ENCODE assay signal across 8 mouse cellular contexts in the genomic region with DNA sequence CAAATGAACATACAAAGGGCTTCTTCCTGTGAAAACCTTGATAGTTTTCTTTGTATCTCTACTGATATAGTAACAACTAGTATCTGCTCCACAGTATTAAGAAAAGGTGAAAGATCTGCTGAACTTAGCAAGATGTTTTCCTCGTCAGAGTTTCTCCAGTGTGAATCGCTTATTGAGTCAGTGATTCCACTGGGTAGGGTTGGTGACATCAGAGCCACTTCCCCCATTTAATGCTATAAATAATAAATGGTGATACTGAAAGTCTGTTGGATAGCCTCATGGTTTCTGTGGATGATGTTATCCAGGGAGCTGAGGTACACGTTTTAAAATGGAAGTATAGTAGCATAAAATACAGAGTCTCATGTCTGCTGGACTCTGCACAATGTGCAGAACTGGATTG. TPM values are rescaled to one million over a fixed set of nuclear protein-coding genes. Genes with fewer than 3 reads are reported as not detected.
A peak's percentile ranks its signal among the peaks of the same experiment; 100 is the strongest.
DNase-seq lines count a peak whose midpoint lies in the region; ATAC-seq and TF ChIP-seq lines count a peak whose summit lies in the region.

No protein-coding gene starts in this region.

- H3K4me2 ChIP-seq in forebrain, embryonic 13.5 days, result peak overlapping the region; percentile 88
- H3K4me2 ChIP-seq in liver, embryonic 14.5 days (ENCODE audit: low read depth), result peak overlapping the region; percentile 98

- peak overlapping the region; percentile 95 for H3K4me3 ChIP-seq in forebrain, embryonic 13.5 days
- peak overlapping the region; percentile 89 to 100 for H3K4me3 ChIP-seq in liver, embryonic 14.5 days (ENCODE audit: insufficient read depth in 1 of 2, low read depth in 2 of 2, low read length in 2 of 2)

- TF ChIP-seq EP300 in liver, embryonic 14.5 days (IDR thresholded peaks at IDR 0.05; ENCODE audit: low read depth), result no peak

- peak overlapping the region; percentile 97 for H3K9ac ChIP-seq in forebrain, embryonic 13.5 days
- H3K9ac ChIP-seq in liver, embryonic 14.5 days (replicated peaks), result peak overlapping the region; percentile 99

- 51% methylated on average over 3 of the region's 3 CpGs for WGBS in forebrain, embryonic 13.5 days
- WGBS in liver, embryonic 14.5 days (ENCODE audit: insufficient replicate concordance), result 17% methylated on average over 3 of the region's 3 CpGs

- no peaks in the 10 kb centered on the region for H3K36me3 ChIP-seq in forebrain, embryonic 13.5 days (ENCODE audit: poor library complexity, severe bottlenecking)
- H3K36me3 ChIP-seq in liver, embryonic 14.5 days (replicated peaks; ENCODE audit: control insufficient read depth, insufficient read depth, low read depth), result no peaks in the 10 kb centered on the region

- no peak overlapping the region for H3K27ac ChIP-seq in forebrain, embryonic 13.5 days
- H3K27ac ChIP-seq in liver, embryonic 14.5 days, result peak overlapping the region; percentile 94

- no peak for ATAC-seq in forebrain, embryonic 13.5 days
- no peak for ATAC-seq in liver, embryonic 14.5 days (ENCODE audit: insufficient read depth)

- DNase-seq in embryo, embryonic 11 days, result peak; percentile 15
- no peak for DNase-seq in embryo, embryonic 10 days (ENCODE audit: low spot score)
- peak; percentile 42 for DNase-seq in A20 (ENCODE audit: low read depth, low spot score)
- no peak for DNase-seq in liver, embryonic 14.5 days (ENCODE audit: low read depth in 3 of 3, low spot score in 3 of 3)
- no peak for DNase-seq in ovary, postnatal 10 days (ENCODE audit: low spot score)
- no peak for DNase-seq in layer of hippocampus, postnatal 25 days (ENCODE audit: extremely low spot score in 1 of 2, low spot score in 1 of 2)
- no peak for DNase-seq in gastrocnemius, adult 8-10 months (ENCODE audit: low spot score in 2 of 2)

- TF ChIP-seq CTCF in liver, embryonic 14.5 days (IDR thresholded peaks at IDR 0.05; ENCODE audit: low read depth), result no peak

- H3K4me1 ChIP-seq in forebrain, embryonic 13.5 days, result peaks cover 25% of the 10 kb centered on the region
- peaks cover 23% of the 10 kb centered on the region in 2 experiments for H3K4me1 ChIP-seq in liver, embryonic 14.5 days (replicated peaks; ENCODE audit: control insufficient read depth in 2 of 2, insufficient read depth in 2 of 2, low read length in 1 of 2)

- H3K27me3 ChIP-seq in forebrain, embryonic 13.5 days, result no peaks in the 10 kb centered on the region
- no peaks in the 10 kb centered on the region for H3K27me3 ChIP-seq in liver, embryonic 14.5 days (ENCODE audit: control insufficient read depth, insufficient read depth, low read length)

- no peaks in the 10 kb centered on the region for H3K9me3 ChIP-seq in forebrain, embryonic 13.5 days (replicated peaks)
- H3K9me3 ChIP-seq in liver, embryonic 14.5 days (ENCODE audit: control insufficient read depth, low read length), result no peaks in the 10 kb centered on the region

RNA-seq across cellular contexts. Expression of gene Fbxw11, which starts 1.5 kb away (rescaled TPM):
- polyA plus RNA-seq in forebrain, embryonic 13.5 days (2015; fragmentation: Nextera tagmentation; extraction: Ambion mirVana), result 99.2 and 108 TPM in 2 replicates
- 10.2 and 10.9 TPM in 2 replicates for polyA plus RNA-seq in liver, embryonic 14.5 days (2012; rRNA removed)
- polyA plus RNA-seq in liver, embryonic 14.5 days (2014; fragmentation: Nextera tagmentation; extraction: Ambion mirVana), result 13.9 and 14.9 TPM in 2 replicates
- 100 to 1,000 TPM; 139 to 150 TPM for total RNA-seq in layer of hippocampus, postnatal 25 days (2021)
- 10 to 100 TPM; 59.8 to 72.7 (median 66.6) TPM for total RNA-seq in gastrocnemius, adult 8-10 months (2022)

Comparison
In these comparisons a context has a peak if more than half of its experiments do, and no peak if none do; other contexts are left out.
1. DNase-seq: peak in embryo, embryonic 11 days (single experiment) and A20 (single experiment); none in embryo, embryonic 10 days (single experiment), liver, embryonic 14.5 days (0 of 3), ovary, postnatal 10 days (single experiment), layer of hippocampus, postnatal 25 days (0 of 2) and gastrocnemius, adult 8-10 months (0 of 2).